Mouse (Mus musculus): ENCODE data around the gene Tfap2d.

Tfap2d gene

GRCm38 (mm10) chr1:19102631-19103030, at the start of gene Tfap2d:
Tfap2d (plus strand) TSS chr1:19103022.
- DNase-seq, result no peak

DNA sequence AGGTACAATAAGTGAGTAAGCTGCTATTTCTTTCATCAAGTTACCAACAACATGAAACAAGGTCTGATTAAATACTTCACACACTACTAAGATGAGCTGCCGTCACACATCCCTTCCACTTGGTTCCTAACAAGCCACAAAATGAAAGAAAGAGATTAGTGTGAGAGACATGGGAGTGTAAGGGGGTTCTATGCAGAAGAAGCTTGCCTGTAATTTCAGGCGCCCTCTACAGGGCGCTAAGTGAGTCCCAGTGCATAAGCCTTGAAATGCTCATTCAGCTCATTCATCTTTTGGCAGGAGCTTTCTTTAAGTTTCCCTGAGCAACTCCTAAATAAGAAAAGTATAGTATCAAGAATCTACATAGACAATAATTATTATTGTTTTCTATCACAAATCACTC, 46.5 kb upstream of the Tfap2d start:
- no peak for DNase-seq

DNA sequence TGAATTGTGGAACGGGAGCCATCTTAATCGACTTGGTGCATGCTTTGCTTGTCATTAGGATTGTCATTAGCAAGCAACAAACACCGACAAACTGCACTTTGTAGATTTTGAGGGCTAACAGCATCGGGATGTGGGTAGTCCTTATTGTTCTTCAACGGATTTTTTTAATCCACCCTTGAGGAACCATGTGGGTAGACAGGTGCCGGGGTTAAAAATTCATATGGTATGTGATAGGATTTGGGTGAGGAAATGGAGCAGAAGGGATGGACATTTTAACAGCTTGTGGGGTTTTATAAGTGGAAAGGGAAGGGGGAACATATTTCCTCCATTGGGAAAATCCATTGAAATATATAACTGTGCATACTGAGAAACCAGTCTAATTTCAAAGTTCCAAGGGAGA, 46.0 kb upstream of the Tfap2d start:
- no peak for DNase-seq

- DNase-seq, result no peak
These were observed 14.7 kb upstream of the Tfap2d start for GRCm38 (mm10) chr1:19088078-19088477.

DNA sequence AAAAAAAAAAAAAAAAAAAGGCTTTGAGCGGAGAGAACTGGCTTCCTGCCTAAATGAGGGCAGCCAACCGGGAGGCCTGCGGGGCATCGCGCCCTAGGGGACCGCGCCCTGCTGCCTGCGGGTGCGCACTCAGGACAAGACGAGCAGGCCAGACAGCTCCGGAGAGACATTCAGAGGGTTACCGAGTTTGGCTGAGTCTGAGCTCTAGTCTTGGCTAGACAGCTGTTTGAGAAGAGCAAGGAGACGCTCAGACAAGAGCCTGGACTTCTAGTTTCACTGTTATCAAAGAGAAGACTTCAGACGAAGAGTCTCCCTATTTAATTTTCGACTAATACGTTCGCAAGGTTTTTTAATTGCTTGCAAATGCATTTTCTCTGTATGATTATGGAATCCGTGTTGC, 5.9 kb upstream of the Tfap2d start:
- DNase-seq, result no peak

GRCm38 (mm10) chr1:19103316-19103715, 494 bp downstream of the Tfap2d start:
- DNase-seq, result no peak

DNA sequence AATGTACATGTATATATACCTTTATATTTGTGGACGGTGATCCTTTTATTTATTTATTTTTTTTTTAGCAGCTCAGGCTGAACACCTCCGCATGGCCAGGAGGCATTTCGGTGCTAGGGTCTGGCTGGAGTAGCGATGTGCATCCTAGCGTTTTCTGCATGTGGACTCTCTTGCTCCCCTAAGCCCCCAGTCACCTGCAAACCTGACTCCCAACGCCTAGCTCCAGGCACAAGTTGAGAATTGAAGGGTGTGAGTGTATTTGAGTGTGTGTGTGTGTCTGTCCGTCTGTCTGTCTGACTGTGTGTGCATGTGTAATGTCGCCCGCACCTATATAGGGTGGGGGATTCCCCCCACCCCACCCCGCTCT, 937 bp downstream of the Tfap2d start:
- DNase-seq, result no peak

GRCm38 (mm10) chr1:19104143-19104857, 1.5 kb downstream of the Tfap2d start:
- no peak for DNase-seq

- no peak for DNase-seq
These were observed 3.6 kb downstream of the Tfap2d start for GRCm38 (mm10) chr1:19106401-19106800.

- DNase-seq, result no peak
These were observed 4.3 kb downstream of the Tfap2d start for GRCm38 (mm10) chr1:19106841-19107800.

DNA sequence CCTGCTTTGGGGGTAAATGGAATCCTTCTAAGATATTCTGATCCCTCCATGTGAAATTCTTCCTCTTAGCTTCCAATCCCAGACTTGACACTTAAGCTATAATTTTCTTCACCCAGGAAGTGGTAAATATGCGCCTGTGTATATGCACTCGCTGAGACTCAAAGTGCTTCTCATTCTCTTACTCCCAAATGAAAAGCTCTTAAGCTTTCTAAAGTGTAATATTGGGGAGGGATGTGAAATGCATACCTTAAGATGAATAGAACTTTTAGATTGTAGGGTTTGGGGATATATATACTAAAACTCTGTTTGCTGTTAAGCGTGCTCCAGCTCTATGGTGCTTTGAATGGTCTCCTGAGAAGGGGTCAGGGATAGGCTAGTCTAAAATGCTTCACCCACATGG, 5.0 kb downstream of the Tfap2d start:
- DNase-seq, result no peak

DNA sequence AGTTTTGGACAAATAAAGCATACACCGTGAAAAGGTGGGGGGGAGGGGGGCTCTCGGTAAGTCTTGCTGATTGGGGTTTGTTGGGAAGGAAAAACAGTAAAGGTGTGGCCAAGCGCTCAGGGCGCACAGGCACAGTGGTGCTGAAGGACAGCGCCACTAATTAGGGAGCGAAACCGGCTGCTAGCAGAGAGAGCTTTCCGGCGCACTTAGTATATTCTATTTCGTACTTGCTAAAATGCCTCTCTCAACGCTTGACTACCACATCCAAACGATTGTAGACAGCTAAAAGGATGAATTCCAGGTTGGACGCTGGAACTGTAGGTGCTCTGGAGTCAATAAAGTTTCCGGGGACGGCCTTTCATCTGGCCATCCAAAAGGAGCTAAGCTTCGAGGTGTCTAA, 6.9 kb downstream of the Tfap2d start:
- no peak for DNase-seq

GRCm38 (mm10) chr1:19110211-19110610, 7.4 kb downstream of the Tfap2d start:
- no peak for DNase-seq

DNA sequence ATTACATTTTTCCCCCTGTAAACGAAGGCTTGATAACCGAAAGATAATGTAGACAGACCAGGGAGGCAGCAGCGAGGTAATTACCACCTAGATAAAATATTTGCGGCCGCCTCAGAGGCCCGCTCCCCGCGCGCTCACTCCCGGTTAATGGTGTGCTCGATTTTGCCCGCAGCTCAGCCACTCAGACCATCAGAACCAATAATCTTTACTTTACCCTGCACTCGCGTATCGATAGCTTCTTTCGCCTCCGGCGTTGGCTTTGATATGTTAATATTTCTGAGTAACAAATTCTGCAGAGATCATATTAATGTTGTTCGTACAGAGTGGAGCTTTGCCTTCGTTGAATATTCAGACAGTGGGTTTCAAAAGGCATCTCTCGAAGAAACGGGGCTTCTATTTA, 8.2 kb downstream of the Tfap2d start:
- DNase-seq, result no peak

GRCm38 (mm10) chr1:19178742-19179397, 76.0 kb downstream of the Tfap2d start:
- no peak for DNase-seq

GRCm38 (mm10) chr1:19205649-19206048, 102.8 kb downstream of the Tfap2d start:
- no peak for DNase-seq

GRCm38 (mm10) chr1:19206194-19206593, 103.4 kb downstream of the Tfap2d start:
- DNase-seq, result no peak

GRCm38 (mm10) chr1:19207611-19208010, 104.8 kb downstream of the Tfap2d start:
- DNase-seq, result no peak

DNA sequence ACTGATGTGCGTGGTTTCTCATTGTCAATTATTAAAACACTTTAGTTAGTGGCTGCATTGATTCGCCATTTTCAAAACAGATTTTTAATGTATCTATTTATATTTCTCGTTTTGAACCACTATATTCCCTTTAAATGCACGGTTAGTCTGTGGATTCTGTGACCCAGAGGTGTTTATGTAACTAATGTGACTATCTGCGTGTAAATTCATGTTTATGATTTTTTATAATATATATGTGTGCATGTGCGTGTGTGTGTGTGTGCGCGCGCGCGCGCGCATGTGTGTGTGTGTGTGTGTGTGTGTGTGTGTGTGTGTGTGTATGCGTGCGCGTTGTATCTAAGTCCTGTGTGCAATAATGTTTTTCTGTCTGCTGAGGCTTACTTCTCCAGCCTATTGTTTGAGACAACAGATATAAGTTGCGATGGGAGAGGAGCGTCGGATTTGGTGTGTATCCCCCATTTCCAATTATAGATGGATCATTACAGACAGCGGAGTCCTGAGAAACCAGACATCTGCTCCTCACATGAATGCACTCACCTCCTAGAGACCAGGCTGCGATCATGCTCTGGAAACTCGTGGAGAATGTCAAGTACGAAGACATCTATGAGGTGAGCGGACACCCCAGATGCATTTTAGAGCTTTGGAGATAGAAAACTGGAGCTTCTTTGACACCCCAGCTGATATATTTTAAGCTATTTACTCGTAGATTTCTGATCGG, 106.0 kb downstream of the Tfap2d start, which contains the start of gene Tfap2b:
Gene Tfap2b, plus strand, starts transcription at position 274 of the 718 bp plus-strand sequence.
- DNase-seq, result no peak

DNA sequence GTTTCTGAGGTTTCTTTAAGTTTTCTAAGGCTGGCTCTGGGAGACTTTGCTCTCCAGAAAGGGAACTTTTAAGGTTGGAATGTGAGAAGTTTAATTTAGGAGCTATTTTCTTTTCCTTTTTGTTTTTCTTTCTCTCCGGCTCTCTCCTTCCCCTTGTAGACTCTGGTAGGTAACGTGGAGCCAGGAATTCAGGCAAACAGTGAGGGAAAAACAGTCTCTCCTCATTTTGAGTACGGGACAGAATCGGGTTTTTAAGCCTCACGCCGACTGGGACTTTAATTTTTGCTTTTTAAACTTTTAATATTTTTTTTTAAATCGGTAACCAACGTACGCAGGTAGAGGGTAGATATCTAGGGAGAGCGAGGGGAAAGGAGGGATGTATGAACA, 106.5 kb downstream of the Tfap2d start:
- DNase-seq, result no peak

- DNase-seq, result no peak
These were observed 107.0 kb downstream of the Tfap2d start for GRCm38 (mm10) chr1:19209776-19210175.

DNA sequence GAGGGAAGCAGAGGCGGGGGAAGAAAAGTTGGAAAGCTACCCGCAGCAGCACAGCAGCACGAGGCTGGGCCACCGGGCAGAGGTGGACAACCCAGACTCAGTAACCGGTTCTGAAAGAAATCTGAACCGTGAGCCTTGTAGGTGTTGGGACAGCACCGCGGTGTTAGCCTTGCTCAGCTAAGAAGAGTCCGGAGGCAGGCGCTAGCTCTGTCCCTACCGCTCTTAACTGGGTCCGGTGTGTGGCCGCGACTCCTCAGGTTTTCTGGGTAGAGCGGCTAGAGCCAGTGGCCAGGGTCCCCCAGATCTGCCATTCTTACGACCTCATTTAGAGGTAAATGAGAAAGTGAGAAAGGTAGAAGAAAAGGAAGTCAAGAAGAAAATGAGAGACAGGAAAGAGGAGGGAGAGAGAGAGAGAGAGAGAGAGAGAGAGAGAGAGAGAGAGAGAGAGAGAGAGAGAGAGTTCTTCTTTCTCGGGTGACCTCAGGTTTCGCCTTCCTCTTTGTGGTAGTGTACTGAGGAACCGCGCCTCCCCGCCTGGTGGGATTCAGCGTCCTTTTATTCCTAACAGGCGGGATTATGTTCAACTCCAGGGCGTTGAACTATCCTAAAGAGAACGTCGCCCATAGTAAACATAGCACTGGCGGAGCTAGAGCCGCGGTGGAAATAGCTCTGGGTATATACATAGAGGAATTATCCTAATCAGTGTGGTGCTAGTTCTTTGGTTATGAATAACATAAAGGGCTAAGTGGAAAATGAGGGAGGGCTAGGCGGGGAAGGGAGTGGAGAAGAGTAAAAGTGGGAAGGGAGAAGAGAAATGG, 107.6 kb downstream of the Tfap2d start:
- DNase-seq, result no peak

All from spleen, adult 18-20 months (tissue).